Mouse (Mus musculus): ENCODE measurements around the gene Noto. TPM values are rescaled to one million over a fixed set of nuclear protein-coding genes. Genes with fewer than 3 reads are reported as not detected.

The Noto gene
- total and polyA plus RNA-seq, 3 experiments, result not detected

DNA sequence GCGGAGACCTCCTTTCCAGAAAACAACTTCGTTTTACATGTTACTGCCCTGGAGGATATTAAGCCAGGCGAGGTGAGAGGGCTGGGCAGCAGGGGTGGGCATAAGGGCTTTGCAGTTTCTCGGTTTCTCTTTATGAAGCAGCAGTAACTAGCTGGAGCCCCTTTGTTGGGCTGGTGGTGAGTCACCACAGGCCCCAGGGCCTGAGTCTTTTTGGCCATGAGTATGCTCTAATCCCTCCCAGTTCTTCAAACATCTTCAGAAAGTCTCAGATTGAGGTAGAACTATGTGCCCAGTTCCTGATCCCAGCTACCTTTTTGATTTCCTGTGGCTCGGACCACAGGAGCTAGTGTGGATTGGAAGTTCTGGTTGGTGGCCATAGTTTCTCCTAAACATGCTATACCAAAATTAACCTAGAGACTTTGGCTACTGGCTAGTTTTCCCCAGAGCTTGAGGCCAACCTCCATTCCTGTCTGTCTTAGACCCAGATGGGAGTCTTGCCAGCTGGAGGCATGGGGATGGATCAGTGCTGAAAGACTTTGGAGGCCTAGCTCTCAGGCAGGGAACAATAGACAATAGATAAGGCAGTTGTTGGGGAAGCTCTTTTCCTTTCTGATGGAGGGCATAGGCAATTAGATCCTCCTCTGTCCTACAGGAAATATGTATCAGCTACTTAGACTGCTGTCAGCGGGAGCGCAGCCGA, 20.7 kb downstream of the Noto start:
- H3K27ac ChIP-seq (ENCODE audit: control insufficient read depth, low read depth, low read length), result no peak overlapping the region
- no peak for DNase-seq (ENCODE audit: low read depth, low spot score)
- H3K79me2 ChIP-seq (ENCODE audit: control insufficient read depth, insufficient read depth, low read length, poor library complexity), result no peaks in the 10 kb centered on the region
- H3K9ac ChIP-seq (ENCODE audit: control insufficient read depth, low read depth, low read length, poor library complexity, severe bottlenecking), result no peak overlapping the region
- peaks cover 0 to 11% of the 10 kb centered on the region in 2 experiments; a peak in 2 of 4 replicates for H3K36me3 ChIP-seq (ENCODE audit: control insufficient read depth in 1 of 2, insufficient read depth in 2 of 2, low read length in 2 of 2)
- TF ChIP-seq MEF2A (IDR thresholded peaks at IDR 0.05; ENCODE audit: extremely low read depth, insufficient replicate concordance, low read depth, low read length, poor library complexity, severe bottlenecking), result no peak
- TF ChIP-seq USF1 (IDR thresholded peaks at IDR 0.05; ENCODE audit: low read depth, low read length), result no peak
- H3K4me1 ChIP-seq (ENCODE audit: control insufficient read depth in 1 of 2, insufficient read depth in 2 of 2, low read length in 2 of 2), result no peaks in the 10 kb centered on the region
- no peak overlapping the region for H3K4me3 ChIP-seq (ENCODE audit: control insufficient read depth in 1 of 2, insufficient read depth in 1 of 2, low read depth in 2 of 2, low read length in 2 of 2)
- H3K27me3 ChIP-seq (ENCODE audit: control insufficient read depth in 1 of 2, insufficient read depth in 2 of 2, low read length in 2 of 2), result no peaks in the 10 kb centered on the region
- H3K9me3 ChIP-seq (replicated peaks; ENCODE audit: insufficient read depth, low read length), result no peaks in the 10 kb centered on the region

DNA sequence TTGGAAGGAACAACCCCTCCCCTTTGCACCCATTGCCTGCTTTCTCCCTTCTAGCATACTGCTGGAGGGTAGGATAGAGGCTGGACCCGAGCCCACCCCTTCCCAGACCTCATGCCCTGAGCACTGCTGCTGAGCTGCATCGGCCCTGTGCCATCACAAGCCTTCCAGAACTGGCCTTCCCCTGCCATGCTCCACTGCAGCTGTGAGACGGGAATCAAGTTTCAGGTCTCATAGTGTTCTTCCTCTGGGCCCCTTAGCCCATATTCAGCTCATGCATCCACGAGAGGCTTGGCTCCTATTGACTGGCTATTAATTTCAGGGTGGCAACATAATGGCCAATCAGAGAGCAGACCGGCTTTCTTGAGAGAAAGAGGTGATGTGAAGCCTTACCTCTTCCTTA, 21.6 kb downstream of the Noto start:
- Histone ChIP-seq H3K36me3 (ENCODE audit: control insufficient read depth in 1 of 2, insufficient read depth in 2 of 2, low read length in 2 of 2) (peaks cover 2 to 7% of the 10 kb centered on the region in 2 experiments; a peak in 3 of 4 replicates), H3K9me3 (replicated peaks; ENCODE audit: insufficient read depth, low read length) (no peaks in the 10 kb centered on the region), H3K4me3 (ENCODE audit: control insufficient read depth in 1 of 2, insufficient read depth in 1 of 2, low read depth in 2 of 2, low read length in 2 of 2) (no peak overlapping the region), H3K4me1 (ENCODE audit: control insufficient read depth in 1 of 2, insufficient read depth in 2 of 2, low read length in 2 of 2) (peaks cover 0 to 4% of the 10 kb centered on the region in 2 experiments; a peak in 1 of 4 replicates), H3K79me2 (ENCODE audit: control insufficient read depth, insufficient read depth, low read length, poor library complexity) (0 out of 2 replicates have a peak, but pooled peaks cover 1% of the 10 kb centered on the region), H3K27ac (ENCODE audit: control insufficient read depth, low read depth, low read length) (no peak overlapping the region), H3K9ac (ENCODE audit: control insufficient read depth, low read depth, low read length, poor library complexity, severe bottlenecking) (no peak overlapping the region), H3K27me3 (ENCODE audit: control insufficient read depth in 1 of 2, insufficient read depth in 2 of 2, low read length in 2 of 2) (no peaks in the 10 kb centered on the region)
- no peak for TF ChIP-seq MAX (IDR thresholded peaks at IDR 0.05; ENCODE audit: low read length)
- TF ChIP-seq EP300 (IDR thresholded peaks at IDR 0.05; ENCODE audit: low read depth in 1 of 2, low read length in 2 of 2), result no peak
- TF ChIP-seq USF1 (IDR thresholded peaks at IDR 0.05; ENCODE audit: low read depth, low read length), result no peak
- no peak for TF ChIP-seq ZKSCAN1 (IDR thresholded peaks at IDR 0.05; ENCODE audit: low read depth, low read length)
- no peak for TF ChIP-seq GABPA (IDR thresholded peaks at IDR 0.05; ENCODE audit: low read depth, low read length)
- TF ChIP-seq ELF1 (IDR thresholded peaks at IDR 0.05; ENCODE audit: low read depth, low read length), result no peak
- TF ChIP-seq MEF2A (IDR thresholded peaks at IDR 0.05; ENCODE audit: extremely low read depth, insufficient replicate concordance, low read depth, low read length, poor library complexity, severe bottlenecking), result no peak
- no peak for TF ChIP-seq NELFE (IDR thresholded peaks at IDR 0.05; ENCODE audit: low read depth, low read length)
- no peak for TF ChIP-seq POLR2A (IDR thresholded peaks at IDR 0.05; ENCODE audit: control insufficient read depth in 1 of 2, insufficient read depth in 1 of 2, low read depth in 1 of 2, low read length in 2 of 2, poor library complexity in 1 of 2)
- TF ChIP-seq TAL1 (IDR thresholded peaks at IDR 0.05; ENCODE audit: low read length), result no peak
- no peak for TF ChIP-seq MYC (IDR thresholded peaks at IDR 0.05; ENCODE audit: low read depth, low read length)
- no peak for TF ChIP-seq MAFK (IDR thresholded peaks at IDR 0.05; ENCODE audit: borderline replicate concordance, low read depth, low read length)
- no peak for TF ChIP-seq ZNF384 (IDR thresholded peaks at IDR 0.05; ENCODE audit: low read depth, low read length)
- no peak for TF ChIP-seq POLR2AphosphoS5 (IDR thresholded peaks at IDR 0.05; ENCODE audit: borderline replicate concordance, low read depth, low read length)
- no peak for TF ChIP-seq SIN3A (IDR thresholded peaks at IDR 0.05; ENCODE audit: low read length)
- no peak for TF ChIP-seq JUND (IDR thresholded peaks at IDR 0.05; ENCODE audit: low read depth, low read length)
- no peak for TF ChIP-seq CHD2 (IDR thresholded peaks at IDR 0.05; ENCODE audit: low read length)
- TF ChIP-seq MXI1 (IDR thresholded peaks at IDR 0.05; ENCODE audit: low read depth, low read length), result no peak
- no peak for DNase-seq (ENCODE audit: low read depth, low spot score)
